Mouse (Mus musculus) forebrain, embryonic 13.5 days (tissue): ENCODE results near the gene Acot13. TPM values are rescaled to one million over a fixed set of nuclear protein-coding genes. Genes with fewer than 3 reads are reported as not detected.

Experiments used
- ATAC-seq: fragments of 200-750 bp; cut with Nextera tagmentation; 2 replicates; pipeline ENCODE4 v1.8.0; 2017
- H3K27ac ChIP-seq: fragments of 300-500 bp; sonication (generic); 2 replicates; pipeline ENCODE4 v1.5.1; 2015; ENCODE audit warnings: inconsistent platforms, mild to moderate bottlenecking, moderate library complexity
- H3K27me3 ChIP-seq: fragments of 300-500 bp; sonication (generic); 2 replicates; pipeline ENCODE4 v1.6.1; 2015; ENCODE audit warnings: mild to moderate bottlenecking, inconsistent platforms
- H3K36me3 ChIP-seq: fragments of 300-500 bp; sonication (generic); 2 replicates; pipeline ENCODE4 v1.6.1; 2015; ENCODE audit warnings: mild to moderate bottlenecking, inconsistent platforms; ENCODE audit not compliant: poor library complexity, severe bottlenecking
- H3K4me1 ChIP-seq: fragments of 300-500 bp; sonication (generic); 2 replicates; pipeline ENCODE4 v1.6.1; 2015; ENCODE audit warnings: inconsistent platforms
- H3K4me2 ChIP-seq: fragments of 300-500 bp; sonication (generic); 2 replicates; pipeline ENCODE4 v1.6.1; 2015; ENCODE audit warnings: inconsistent platforms, mild to moderate bottlenecking, moderate library complexity
- H3K4me3 ChIP-seq: fragments of 300-500 bp; sonication (generic); 2 replicates; pipeline ENCODE4 v1.5.1; 2015; ENCODE audit warnings: mild to moderate bottlenecking, inconsistent platforms
- H3K9ac ChIP-seq: fragments of 300-500 bp; sonication (generic); 2 replicates; pipeline ENCODE4 v1.6.1; 2015; ENCODE audit warnings: mild to moderate bottlenecking, inconsistent platforms
- H3K9me3 ChIP-seq: fragments of 300-500 bp; sonication (generic); replicated peaks from 2 replicates; pipeline ENCODE4 v1.6.1; 2016; ENCODE audit warnings: inconsistent platforms
- WGBS: fragments of 180-500 bp; shearing (Covaris S2); methylation state at CpG from one replicate; pipeline ENCODE4 v1.1.7; 2015; 5-methylcytosine and 5-hydroxymethylcytosine counted together
- polyA plus RNA-seq: library from polyadenylated mRNA; unstranded; fragments of >200 nt; fragmentation: Nextera tagmentation; extraction: Ambion mirVana; gene quantifications from 2 replicates; pipeline ENCODE4 v1.2.1, GENCODE M21; 2015

Acot13 gene
- polyA plus RNA-seq, 1 experiment from 2014 or later: 66.5 TPM

- WGBS: 94% methylated on average over 4 of the region's 4 CpGs
- no peaks in the 10 kb centered on the region for H3K27me3 ChIP-seq
- no peak overlapping the region for H3K9ac ChIP-seq
- H3K4me1 ChIP-seq: no peaks in the 10 kb centered on the region
- no peaks in the 10 kb centered on the region for H3K36me3 ChIP-seq
- no peak overlapping the region for H3K4me3 ChIP-seq
- H3K27ac ChIP-seq: no peak overlapping the region
- H3K9me3 ChIP-seq: no peaks in the 10 kb centered on the region
- no peak for ATAC-seq
- H3K4me2 ChIP-seq: no peak overlapping the region
These were observed 6.7 kb downstream of the Acot13 start for GRCm38 (mm10) chr13:24824647-24825046.

GRCm38 (mm10) chr13:24822663-24823343 is 8.5 kb downstream of the Acot13 start:
- ATAC-seq: no peak
- 0 out of 2 replicates have a peak, but pooled peaks cover 4% of the 10 kb centered on the region for H3K36me3 ChIP-seq
- H3K27ac ChIP-seq: no peak overlapping the region
- H3K9ac ChIP-seq: no peak overlapping the region
- H3K27me3 ChIP-seq: no peaks in the 10 kb centered on the region
- no peaks in the 10 kb centered on the region for H3K4me1 ChIP-seq
- 87% methylated on average over 16 of the region's 16 CpGs for WGBS
- H3K4me3 ChIP-seq: no peak overlapping the region
- no peaks in the 10 kb centered on the region for H3K9me3 ChIP-seq
- no peak overlapping the region for H3K4me2 ChIP-seq

GRCm38 (mm10) chr13:24819931-24820330 is 11.4 kb downstream of the Acot13 start:
- WGBS: 88% methylated on average over 1 of the region's 1 CpGs
- Histone ChIP-seq H3K4me3 (no peak overlapping the region), H3K36me3 (peaks cover 17% of the 10 kb centered on the region)

GRCm38 (mm10) chr13:24816125-24817092 is 14.9 kb downstream of the Acot13 start:
- H3K9me3 ChIP-seq: no peaks in the 10 kb centered on the region
- H3K9ac ChIP-seq: no peak overlapping the region
- H3K36me3 ChIP-seq: peaks cover 45% of the 10 kb centered on the region
- WGBS: 68% methylated on average over 4 of the region's 4 CpGs
- H3K27ac ChIP-seq: no peak overlapping the region
- no peaks in the 10 kb centered on the region for H3K27me3 ChIP-seq
- peak; percentile 60 for ATAC-seq
- H3K4me3 ChIP-seq: no peak overlapping the region
- no peak overlapping the region for H3K4me2 ChIP-seq
- no peaks in the 10 kb centered on the region for H3K4me1 ChIP-seq

More at GRCm38 (mm10) chr13:24819931-24820330, 11.4 kb downstream of the Acot13 start:
- no peak overlapping the region for H3K4me2 ChIP-seq
- no peaks in the 10 kb centered on the region for H3K4me1 ChIP-seq
- no peaks in the 10 kb centered on the region for H3K9me3 ChIP-seq
- no peak overlapping the region for H3K9ac ChIP-seq
- H3K27me3 ChIP-seq: no peaks in the 10 kb centered on the region
- no peak for ATAC-seq
- H3K27ac ChIP-seq: no peak overlapping the region

GRCm38 (mm10) chr13:24814616-24815015 is 16.7 kb downstream of the Acot13 start:
- no peak for ATAC-seq
- H3K27me3 ChIP-seq: no peaks in the 10 kb centered on the region
- H3K4me3 ChIP-seq: no peak overlapping the region
- 84% methylated on average over 1 of the region's 1 CpGs for WGBS
- H3K9ac ChIP-seq: no peak overlapping the region
- peaks cover 63% of the 10 kb centered on the region for H3K36me3 ChIP-seq
- H3K4me2 ChIP-seq: no peak overlapping the region
- no peaks in the 10 kb centered on the region for H3K4me1 ChIP-seq
- H3K27ac ChIP-seq: no peak overlapping the region
- H3K9me3 ChIP-seq: no peaks in the 10 kb centered on the region

- WGBS: 95% methylated on average over 2 of the region's 2 CpGs
- ATAC-seq: no peak
- no peaks in the 10 kb centered on the region for H3K9me3 ChIP-seq
- H3K36me3 ChIP-seq: peaks cover 75% of the 10 kb centered on the region
- no peak overlapping the region for H3K27ac ChIP-seq
- H3K4me1 ChIP-seq: no peaks in the 10 kb centered on the region
- no peak overlapping the region for H3K9ac ChIP-seq
- H3K4me2 ChIP-seq: no peak overlapping the region
- no peak overlapping the region for H3K4me3 ChIP-seq
- H3K27me3 ChIP-seq: no peaks in the 10 kb centered on the region
These were observed 18.8 kb downstream of the Acot13 start for GRCm38 (mm10) chr13:24812521-24812920.

- Histone ChIP-seq H3K4me1 (peaks cover 27% of the 10 kb centered on the region), H3K9me3 (no peaks in the 10 kb centered on the region), H3K27me3 (no peaks in the 10 kb centered on the region), H3K4me2 (no peak overlapping the region), H3K4me3 (no peak overlapping the region), H3K9ac (no peak overlapping the region), H3K27ac (no peak overlapping the region), H3K36me3 (peaks cover 50% of the 10 kb centered on the region)
- ATAC-seq: no peak
These were observed 25.3 kb downstream of the Acot13 start for GRCm38 (mm10) chr13:24806079-24806478.

- Histone ChIP-seq H3K27me3 (no peaks in the 10 kb centered on the region), H3K27ac (no peak overlapping the region), H3K4me1 (peaks cover 33% of the 10 kb centered on the region), H3K4me2 (peak overlapping the region; percentile 83), H3K4me3 (peak overlapping the region; percentile 76), H3K9ac (peak overlapping the region; percentile 93), H3K36me3 (peaks cover 24% of the 10 kb centered on the region), H3K9me3 (no peaks in the 10 kb centered on the region)
- no peak for ATAC-seq
- WGBS: 16% methylated on average over 2 of the region's 2 CpGs
These were observed 28.1 kb downstream of the Acot13 start for GRCm38 (mm10) chr13:24803196-24803595.

GRCm38 (mm10) chr13:24802131-24802691 is 29.1 kb downstream of the Acot13 start:
- Histone ChIP-seq H3K36me3 (peaks cover 16% of the 10 kb centered on the region), H3K4me3 (peak overlapping the region; percentile 76), H3K27ac (peak overlapping the region; percentile 99), H3K4me2 (peak overlapping the region; percentile 83), H3K4me1 (peaks cover 33% of the 10 kb centered on the region), H3K27me3 (no peaks in the 10 kb centered on the region), H3K9me3 (no peaks in the 10 kb centered on the region), H3K9ac (peak overlapping the region; percentile 93)
- ATAC-seq: no peak
- WGBS: under 1% methylated on average over 26 of the region's 26 CpGs

GRCm38 (mm10) chr13:24801308-24801921 is 29.9 kb downstream of the Acot13 start, which contains the start of gene BC005537:
Gene BC005537 (plus strand): TSS chr13:24801657.
- WGBS: 0% methylated on average over 43 of the region's 74 CpGs

GRCm38 (mm10) chr13:24800674-24801307 is 30.5 kb downstream of the Acot13 start:
- Histone ChIP-seq H3K4me3 (peak overlapping the region; percentile 76), H3K36me3 (peaks cover 6% of the 10 kb centered on the region; the same call in 1 of the 2 replicates), H3K9me3 (no peaks in the 10 kb centered on the region), H3K4me2 (peak overlapping the region; percentile 83), H3K4me1 (peaks cover 33% of the 10 kb centered on the region), H3K27me3 (no peaks in the 10 kb centered on the region), H3K9ac (peak overlapping the region; percentile 93), H3K27ac (peak overlapping the region; percentile 99)
- peak; percentile 97 for ATAC-seq
- under 1% methylated on average over 42 of the region's 42 CpGs for WGBS

More at GRCm38 (mm10) chr13:24801308-24801921, 29.9 kb downstream of the Acot13 start, which contains the start of gene BC005537:
- H3K36me3 ChIP-seq: peaks cover 11% of the 10 kb centered on the region
- H3K27ac ChIP-seq: peak within 1 kb of the TSS; percentile 99
- no peaks in the 10 kb centered on the region for H3K27me3 ChIP-seq
- peak within 1 kb of the TSS; percentile 93 for H3K9ac ChIP-seq
- H3K4me2 ChIP-seq: peak within 1 kb of the TSS; percentile 83
- H3K4me1 ChIP-seq: peaks cover 33% of the 10 kb centered on the region
- peak; percentile 57 for ATAC-seq
- no peaks in the 10 kb centered on the region for H3K9me3 ChIP-seq
- peak within 1 kb of the TSS; percentile 76 for H3K4me3 ChIP-seq
